In the genomic region with DNA sequence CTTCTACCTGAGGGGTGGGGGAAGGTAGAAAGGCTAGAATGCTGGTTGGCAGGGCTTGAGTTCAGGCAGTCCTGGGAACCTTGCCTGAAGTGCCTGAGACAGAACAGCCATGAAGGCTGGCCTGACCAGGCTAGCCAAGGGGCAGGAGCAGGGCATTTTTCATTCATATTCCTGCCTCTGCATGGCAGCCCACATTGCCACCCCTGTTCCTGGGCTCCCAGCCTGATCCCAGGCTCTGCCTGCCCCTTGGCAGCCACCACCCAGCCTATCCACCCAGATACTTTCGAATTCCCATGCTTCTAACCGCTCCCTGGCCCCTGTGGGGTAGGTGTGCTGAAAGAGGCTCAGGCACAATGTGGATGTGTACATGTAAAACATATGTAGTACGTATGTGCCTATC, we compare ENCODE assay signal across 13 mouse cellular contexts. TPM values are rescaled to one million over a fixed set of nuclear protein-coding genes. Genes with fewer than 3 reads are reported as not detected.
DNase-seq lines count a peak whose midpoint lies in the region; ATAC-seq and TF ChIP-seq lines count a peak whose summit lies in the region.
"Had no signal": no experiment of that assay in that cellular context is flagged by ENCODE, and none has a peak within 500 bp of the region (broad histone marks: within the 10 kb centered on the region; RNA-seq: fewer than 3 reads in every experiment).

No protein-coding gene starts in this region.

- no peak overlapping the region for H3K4me2 ChIP-seq in kidney, embryonic 14.5 days (replicated peaks; ENCODE audit: low read depth, low read length)
- H3K4me2 ChIP-seq in intestine, embryonic 15.5 days (replicated peaks): no peak overlapping the region
- no peak overlapping the region for H3K4me2 ChIP-seq in stomach, postnatal 0 days (replicated peaks; ENCODE audit: low read depth)

- H3K4me3 ChIP-seq in kidney, embryonic 14.5 days (ENCODE audit: low read length): no peak overlapping the region
- no peak overlapping the region for H3K4me3 ChIP-seq in intestine, embryonic 15.5 days (replicated peaks)
- H3K4me3 ChIP-seq in stomach, postnatal 0 days (ENCODE audit: low read depth, low read length): no peak overlapping the region
- H3K4me3 ChIP-seq: embryonic facial prominence, embryonic 15.5 days; neural tube, embryonic 15.5 days had no signal

- 94% methylated on average over 3 of the region's 3 CpGs for WGBS in kidney, embryonic 14.5 days
- WGBS in intestine, embryonic 15.5 days: 79% methylated on average over 3 of the region's 3 CpGs
- WGBS in stomach, postnatal 0 days: 59% methylated on average over 3 of the region's 3 CpGs

- TF ChIP-seq CTCF in stomach, postnatal 0 days (IDR thresholded peaks at IDR 0.05; ENCODE audit: low read depth): no peak

- peaks cover 31% of the 10 kb centered on the region for H3K4me1 ChIP-seq in kidney, embryonic 14.5 days (ENCODE audit: control insufficient read depth, insufficient read depth, low read length)
- peaks cover 35% of the 10 kb centered on the region for H3K4me1 ChIP-seq in intestine, embryonic 15.5 days (replicated peaks)
- peaks cover 14% of the 10 kb centered on the region for H3K4me1 ChIP-seq in stomach, postnatal 0 days (replicated peaks; ENCODE audit: control insufficient read depth, insufficient read depth)

- no peak overlapping the region; the same call in 1 of the 2 replicates for H3K9ac ChIP-seq in kidney, embryonic 14.5 days (ENCODE audit: low read depth, low read length)
- H3K9ac ChIP-seq in intestine, embryonic 15.5 days: 0 out of 2 replicates have a peak overlapping the region, but pooled peaks have one; percentile 1
- H3K9ac ChIP-seq in stomach, postnatal 0 days (ENCODE audit: low read length): no peak overlapping the region
- H3K9ac ChIP-seq: embryonic facial prominence, embryonic 15.5 days; neural tube, embryonic 15.5 days had no signal

- H3K27ac ChIP-seq in kidney, embryonic 14.5 days (ENCODE audit: low read depth, low read length): peak overlapping the region; percentile 87; the same call in 1 of the 2 replicates
- H3K27ac ChIP-seq in intestine, embryonic 15.5 days: peak overlapping the region; percentile 94
- peak overlapping the region; percentile 85; the same call in 1 of the 2 replicates for H3K27ac ChIP-seq in stomach, postnatal 0 days (replicated peaks)

- no peak for ATAC-seq in kidney, embryonic 14.5 days (ENCODE audit: low FRiP score, low TSS enrichment)
- ATAC-seq in intestine, embryonic 15.5 days: no peak
- no peak for ATAC-seq in stomach, postnatal 0 days (ENCODE audit: low FRiP score, low TSS enrichment)

- no peaks in the 10 kb centered on the region for H3K27me3 ChIP-seq in kidney, embryonic 14.5 days (ENCODE audit: control insufficient read depth, insufficient read depth, low read length)
- H3K27me3 ChIP-seq in intestine, embryonic 15.5 days (replicated peaks): no peaks in the 10 kb centered on the region
- no peaks in the 10 kb centered on the region for H3K27me3 ChIP-seq in stomach, postnatal 0 days (ENCODE audit: control insufficient read depth, insufficient read depth, low read length)
- H3K27me3 ChIP-seq: embryonic facial prominence, embryonic 15.5 days; neural tube, embryonic 15.5 days had no signal

- no peaks in the 10 kb centered on the region for H3K36me3 ChIP-seq in kidney, embryonic 14.5 days (ENCODE audit: control insufficient read depth, insufficient read depth, low read length)
- no peaks in the 10 kb centered on the region for H3K36me3 ChIP-seq in intestine, embryonic 15.5 days
- H3K36me3 ChIP-seq in stomach, postnatal 0 days (ENCODE audit: control insufficient read depth, insufficient read depth, low read length): no peaks in the 10 kb centered on the region
- H3K36me3 ChIP-seq: embryonic facial prominence, embryonic 15.5 days; neural tube, embryonic 15.5 days had no signal

- no peaks in the 10 kb centered on the region for H3K9me3 ChIP-seq in kidney, embryonic 14.5 days (ENCODE audit: control insufficient read depth, low read length)
- no peaks in the 10 kb centered on the region for H3K9me3 ChIP-seq in intestine, embryonic 15.5 days
- no peaks in the 10 kb centered on the region for H3K9me3 ChIP-seq in stomach, postnatal 0 days (ENCODE audit: control insufficient read depth, low read length)
- H3K9me3 ChIP-seq: embryonic facial prominence, embryonic 15.5 days; neural tube, embryonic 15.5 days had no signal

- no peak for TF ChIP-seq EP300 in stomach, postnatal 0 days (optimal IDR thresholded peaks at IDR 0.05)

- DNase-seq in kidney, postnatal 4 days: no peak
- DNase-seq in right cerebral cortex, postnatal 10 days (ENCODE audit: low spot score in 2 of 2): peak; percentile 45 to 57
- no peak for DNase-seq in right cerebral cortex, postnatal 14 days
- no peak for DNase-seq in stomach, postnatal 0 days (ENCODE audit: low spot score)
- no peak for DNase-seq in ovary, postnatal 14 days (ENCODE audit: low spot score)
- no peak for DNase-seq in cerebellum, adult 8-10 months
- DNase-seq: gastrocnemius, postnatal 25 days; kidney, postnatal 10 days; spleen, adult 18-20 months had no signal

RNA-seq across cellular contexts. Expression of a gene that starts 32.3 kb away (rescaled TPM):
- 0.62 TPM in 1 of 2 replicates, not detected in the other for polyA plus RNA-seq in kidney, embryonic 14.5 days (2014; fragmentation: Nextera tagmentation; extraction: Ambion mirVana)
- 0.52 TPM in 1 of 2 replicates, not detected in the other for polyA plus RNA-seq in intestine, embryonic 15.5 days (2015; fragmentation: Nextera tagmentation; extraction: Ambion mirVana)
- not detected in 2 replicates for polyA plus RNA-seq in stomach, postnatal 0 days (2015; fragmentation: Nextera tagmentation; extraction: Ambion mirVana)
- polyA plus RNA-seq: embryonic facial prominence, embryonic 15.5 days; neural tube, embryonic 15.5 days had no signal

Comparison
In these comparisons a context has a peak if more than half of its experiments do, and no peak if none do; other contexts are left out.
1. DNase-seq: peak in right cerebral cortex, postnatal 10 days (2 of 2); none in kidney, postnatal 4 days (0 of 2), right cerebral cortex, postnatal 14 days (single experiment), stomach, postnatal 0 days (single experiment), ovary, postnatal 14 days (single experiment) and cerebellum, adult 8-10 months (single experiment).
2. Peak in every context shown above with its lines, with median percentiles within 50 percentile points of each other: H3K27ac ChIP-seq.